In the genomic region with DNA sequence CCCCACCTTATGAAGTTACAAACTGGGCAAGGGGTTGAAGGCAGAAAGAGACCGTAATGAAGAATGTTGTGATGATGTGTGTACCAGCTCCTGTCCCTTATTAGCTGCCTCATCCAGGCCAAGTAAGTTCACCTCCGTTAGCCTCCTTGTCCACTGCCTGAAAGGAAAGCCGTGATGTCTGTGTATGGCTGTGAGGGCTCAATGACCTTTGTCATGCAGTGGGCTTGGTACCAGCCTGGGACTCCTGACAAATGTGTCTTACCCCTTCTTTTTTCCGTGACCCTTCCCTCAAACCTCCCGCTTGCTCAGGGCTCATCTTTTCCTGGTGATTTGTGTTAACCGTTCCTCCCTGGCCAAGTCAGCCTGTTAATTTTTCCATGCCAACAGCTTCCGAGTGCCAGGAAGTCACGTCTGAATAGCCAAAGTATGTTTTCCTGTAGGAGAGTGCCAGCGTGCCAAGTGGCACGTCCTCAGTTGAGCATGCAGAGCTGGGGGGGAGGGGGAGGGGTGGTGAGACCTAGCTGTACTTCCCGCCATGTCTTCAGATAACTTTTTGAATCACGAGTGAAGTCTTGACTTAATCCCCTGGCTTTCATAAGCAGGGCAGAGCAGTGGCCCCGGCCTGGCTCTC, we compare ENCODE assay signal across 10 mouse cellular contexts.
DNase-seq lines count a peak whose midpoint lies in the region; ATAC-seq and TF ChIP-seq lines count a peak whose summit lies in the region.
"Had no signal": no experiment of that assay in that cellular context is flagged by ENCODE, and none has a peak within 500 bp of the region (broad histone marks: within the 10 kb centered on the region; RNA-seq: fewer than 3 reads in every experiment).

No protein-coding gene starts in this region.

- peaks cover 36% of the 10 kb centered on the region for H3K4me1 ChIP-seq in heart, postnatal 0 days (ENCODE audit: control insufficient read depth, insufficient read depth)
- peaks cover 56% of the 10 kb centered on the region for H3K4me1 ChIP-seq in forebrain, embryonic 13.5 days
- peaks cover 58% of the 10 kb centered on the region for H3K4me1 ChIP-seq in liver, embryonic 12.5 days

- no peak for TF ChIP-seq EP300 in heart, postnatal 0 days (IDR thresholded peaks at IDR 0.05; ENCODE audit: low read depth)

- no peak overlapping the region for H3K4me3 ChIP-seq in heart, postnatal 0 days (ENCODE audit: low read depth, low read length)
- H3K4me3 ChIP-seq in forebrain, embryonic 13.5 days: no peak overlapping the region
- H3K4me3 ChIP-seq in liver, embryonic 12.5 days: no peak overlapping the region

- H3K4me2 ChIP-seq in heart, postnatal 0 days (ENCODE audit: low read depth, low read length): no peak overlapping the region
- H3K4me2 ChIP-seq in forebrain, embryonic 13.5 days: no peak overlapping the region
- H3K4me2 ChIP-seq in liver, embryonic 12.5 days: no peak overlapping the region

- CTCF ChIA-PET in Patski (lab: Charles Lee): interaction anchor here (0.7 to 2.9 kb wide), 10 partner anchors 15 to 345 kb away, joined by 3 to 19 read pairs (median 3); no protein-coding TSS in a partner anchor

- H3K9me3 ChIP-seq in heart, postnatal 0 days (replicated peaks; ENCODE audit: control insufficient read depth, low read length): no peaks in the 10 kb centered on the region
- no peaks in the 10 kb centered on the region for H3K9me3 ChIP-seq in forebrain, embryonic 13.5 days (replicated peaks)
- no peaks in the 10 kb centered on the region for H3K9me3 ChIP-seq in liver, embryonic 12.5 days (replicated peaks)

- no peak overlapping the region for H3K9ac ChIP-seq in heart, postnatal 0 days (replicated peaks; ENCODE audit: low read depth, low read length)
- H3K9ac ChIP-seq in forebrain, embryonic 13.5 days: no peak overlapping the region
- no peak overlapping the region for H3K9ac ChIP-seq in liver, embryonic 12.5 days

- in situ Hi-C loops in Patski (cut with MboI; ENCODE audit: low pct_unique_long_range_greater_than_20kb): loop anchor here (5.0 kb wide), 4 partner anchors 51 to 329 kb away; no protein-coding TSS in a partner anchor

- peak; percentile 52 for DNase-seq in heart, postnatal 0 days (ENCODE audit: low spot score)
- DNase-seq in heart, adult 9 months (ENCODE audit: low spot score in 2 of 2): no peak
- DNase-seq in Patski (ENCODE audit: low read depth, low spot score): peak; percentile 83
- peak; percentile 60 for DNase-seq in cerebellum, adult 9-11 months
- DNase-seq in kidney, postnatal 4 days: peak; percentile 35 to 62
- no peak for DNase-seq in layer of hippocampus, postnatal 10 days (ENCODE audit: low spot score in 2 of 2)
- DNase-seq: adrenal gland, postnatal 10 days; thymus, adult 2 months had no signal

- H3K27ac ChIP-seq in heart, postnatal 0 days (ENCODE audit: low read depth): peak overlapping the region; percentile 24
- no peak overlapping the region for H3K27ac ChIP-seq in forebrain, embryonic 13.5 days
- no peak overlapping the region for H3K27ac ChIP-seq in liver, embryonic 12.5 days

- POLR2A ChIA-PET in Patski (lab: Charles Lee): interaction anchor here (0.6 to 2.6 kb wide), 7 partner anchors 19 to 225 kb away, joined by 3 to 18 read pairs (median 4); no protein-coding TSS in a partner anchor

- H3K36me3 ChIP-seq in heart, postnatal 0 days (replicated peaks; ENCODE audit: control insufficient read depth, insufficient read depth, low read length): no peaks in the 10 kb centered on the region
- H3K36me3 ChIP-seq in forebrain, embryonic 13.5 days (ENCODE audit: poor library complexity, severe bottlenecking): no peaks in the 10 kb centered on the region
- H3K36me3 ChIP-seq in liver, embryonic 12.5 days: no peaks in the 10 kb centered on the region

- no peak for ATAC-seq in heart, postnatal 0 days (ENCODE audit: insufficient read depth, low read depth)
- peak; percentile 70 for ATAC-seq in Patski
- ATAC-seq in forebrain, embryonic 13.5 days: no peak
- ATAC-seq in liver, embryonic 12.5 days: no peak

- H3K27me3 ChIP-seq in heart, postnatal 0 days (ENCODE audit: control insufficient read depth, insufficient read depth, low read length): no peaks in the 10 kb centered on the region
- H3K27me3 ChIP-seq in Patski: no peaks in the 10 kb centered on the region
- H3K27me3 ChIP-seq in forebrain, embryonic 13.5 days: no peaks in the 10 kb centered on the region
- H3K27me3 ChIP-seq in liver, embryonic 12.5 days (replicated peaks): 0 out of 2 replicates have a peak, but pooled peaks cover 3% of the 10 kb centered on the region

- WGBS in heart, postnatal 0 days: 29% methylated on average over 13 of the region's 13 CpGs
- 58% methylated on average over 13 of the region's 13 CpGs for WGBS in forebrain, embryonic 13.5 days
- 69% methylated on average over 13 of the region's 13 CpGs for WGBS in liver, embryonic 12.5 days (ENCODE audit: insufficient replicate concordance)

- no peak for TF ChIP-seq CTCF in heart, postnatal 0 days (IDR thresholded peaks at IDR 0.05; ENCODE audit: low read depth)
- TF ChIP-seq CTCF in Patski (IDR thresholded peaks at IDR 0.05): no peak

Comparison
In these comparisons a context has a peak if more than half of its experiments do, and no peak if none do; other contexts are left out.
1. DNase-seq: peak in heart, postnatal 0 days (single experiment), Patski (single experiment), cerebellum, adult 9-11 months (single experiment) and kidney, postnatal 4 days (2 of 2); none in heart, adult 9 months (0 of 2) and layer of hippocampus, postnatal 10 days (0 of 2).